Mouse (Mus musculus): ENCODE measurements at regions not wholly inside any gene's neighbourhood (a gene's known extent, or its start where the extent isn't known, plus 50 kb on each side); places are given as distances from the start of the nearest gene placed in this dataset.

- no peak for DNase-seq (ENCODE audit: low read depth, low spot score)
- WGBS = 36% methylated on average over 6 of the region's 6 CpGs
These were observed 203.6 kb downstream of the Rpl10-ps3 start for GRCm38 (mm10) chr9:50141176-50141575.

- no peak for DNase-seq (ENCODE audit: low read depth, low spot score)
- WGBS = 90% methylated on average over 9 of the region's 9 CpGs
These were observed 206.3 kb downstream of the Rpl10-ps3 start for GRCm38 (mm10) chr9:50138341-50138978.

GRCm38 (mm10) chr9:50136636-50136985 is 208.2 kb downstream of the Rpl10-ps3 start:
- no peak for DNase-seq (ENCODE audit: low read depth, low spot score)
- 83% methylated on average over 1 of the region's 1 CpGs for WGBS

- no peak for DNase-seq (ENCODE audit: low read depth, low spot score)
- WGBS = 78% methylated on average over 10 of the region's 10 CpGs
These were observed 208.7 kb downstream of the Rpl10-ps3 start for GRCm38 (mm10) chr9:50135939-50136635.

GRCm38 (mm10) chr9:50124241-50124640 is 220.5 kb downstream of the Rpl10-ps3 start:
- 58% methylated on average over 4 of the region's 4 CpGs for WGBS
- DNase-seq (ENCODE audit: low read depth, low spot score) = no peak

GRCm38 (mm10) chr9:50120820-50121599 is 223.8 kb downstream of the Rpl10-ps3 start:
- no peak for DNase-seq (ENCODE audit: low read depth, low spot score)
- WGBS = 73% methylated on average over 9 of the region's 9 CpGs

GRCm38 (mm10) chr9:50119412-50119811 is 225.4 kb downstream of the Rpl10-ps3 start:
- 85% methylated on average over 5 of the region's 5 CpGs for WGBS
- no peak for DNase-seq (ENCODE audit: low read depth, low spot score)

GRCm38 (mm10) chr9:50118578-50118977 is 226.2 kb downstream of the Rpl10-ps3 start:
- 64% methylated on average over 6 of the region's 6 CpGs for WGBS
- no peak for DNase-seq (ENCODE audit: low read depth, low spot score)

GRCm38 (mm10) chr9:50106551-50106950 is 238.2 kb downstream of the Rpl10-ps3 start:
- 76% methylated on average over 4 of the region's 4 CpGs for WGBS
- DNase-seq (ENCODE audit: low read depth, low spot score) = no peak

- 65% methylated on average over 1 of the region's 1 CpGs for WGBS
- DNase-seq (ENCODE audit: low read depth, low spot score) = no peak
These were observed 242.0 kb downstream of the Rpl10-ps3 start for GRCm38 (mm10) chr9:50102766-50103165.

- DNase-seq (ENCODE audit: low read depth, low spot score) = no peak
- 86% methylated on average over 1 of the region's 1 CpGs for WGBS
These were observed 243.7 kb downstream of the Rpl10-ps3 start for GRCm38 (mm10) chr9:50101061-50101460.

- 79% methylated on average over 8 of the region's 8 CpGs for whole genome bisulfite sequencing
- DNase-seq (ENCODE audit: low read depth, low spot score) = no peak
These were observed 253.8 kb downstream of the Rpl10-ps3 start for GRCm38 (mm10) chr9:50090968-50091367.

GRCm38 (mm10) chr9:50089916-50090315 is 254.9 kb downstream of the Rpl10-ps3 start:
- 60% methylated on average over 3 of the region's 3 CpGs for WGBS
- no peak for DNase-seq (ENCODE audit: low read depth, low spot score)

GRCm38 (mm10) chr9:50080205-50080604 is 264.6 kb downstream of the Rpl10-ps3 start:
- DNase-seq (ENCODE audit: low read depth, low spot score) = no peak
- 64% methylated on average over 3 of the region's 3 CpGs for WGBS

- 55% methylated on average over 2 of the region's 2 CpGs for WGBS
- no peak for DNase-seq (ENCODE audit: low read depth, low spot score)
These were observed 269.9 kb upstream of the Ncam1 start for GRCm38 (mm10) chr9:50068576-50068975.

GRCm38 (mm10) chr9:50067729-50068225 is 269.1 kb upstream of the Ncam1 start:
- whole genome bisulfite sequencing = 79% methylated on average over 3 of the region's 3 CpGs

GRCm38 (mm10) chr9:50064505-50065229 is 265.9 kb upstream of the Ncam1 start:
- DNase-seq (ENCODE audit: low read depth, low spot score) = no peak
- 44% methylated on average over 10 of the region's 10 CpGs for WGBS

More at GRCm38 (mm10) chr9:50067729-50068225, 269.1 kb upstream of the Ncam1 start:
- DNase-seq (ENCODE audit: low read depth, low spot score) = no peak

GRCm38 (mm10) chr9:50038231-50038630 is 239.5 kb upstream of the Ncam1 start:
- DNase-seq (ENCODE audit: low read depth, low spot score) = no peak
- 53% methylated on average over 11 of the region's 11 CpGs for WGBS

- DNase-seq (ENCODE audit: low read depth, low spot score) = no peak
- WGBS = 66% methylated on average over 9 of the region's 9 CpGs
These were observed 233.8 kb upstream of the Ncam1 start for GRCm38 (mm10) chr9:50032322-50033158.
